Mouse (Mus musculus) neural tube, embryonic 11.5 days (tissue): ENCODE measurements around the gene Hsf5. TPM values are rescaled to one million over a fixed set of nuclear protein-coding genes. Genes with fewer than 3 reads are reported as not detected.

Experiments
- ATAC-seq: fragments of 200-750 bp; cut with Nextera tagmentation; 2 replicates; pipeline ENCODE4 v1.8.0; 2017; ENCODE audit warnings: moderate number of reproducible peaks, mild to moderate bottlenecking, moderate TSS enrichment, moderate library complexity; ENCODE audit not compliant: insufficient read depth, low FRiP score, low TSS enrichment
- DNase-seq: peaks from one replicate; pipeline ENCODE4 v3.0.0-alpha.2; 2015; ENCODE audit warnings: low spot score
- H3K27ac ChIP-seq: fragments of 300-500 bp; sonication (generic); 2 replicates; pipeline ENCODE4 v1.5.1; 2014; ENCODE audit warnings: low read depth, mild to moderate bottlenecking, low read length
- H3K27me3 ChIP-seq: fragments of 300-500 bp; sonication (generic); 2 replicates; pipeline ENCODE4 v1.6.1; 2014; ENCODE audit warnings: mild to moderate bottlenecking, low read length, mixed read lengths; ENCODE audit not compliant: control insufficient read depth, insufficient read depth
- H3K36me3 ChIP-seq: fragments of 300-500 bp; sonication (generic); 2 replicates; pipeline ENCODE4 v1.6.1; 2014; ENCODE audit warnings: mild to moderate bottlenecking, low read length, moderate library complexity, mixed read lengths; ENCODE audit not compliant: control insufficient read depth, insufficient read depth
- H3K4me1 ChIP-seq: fragments of 300-500 bp; sonication (generic); 2 replicates; pipeline ENCODE4 v1.6.1; 2014; ENCODE audit warnings: low read length, mixed read lengths; ENCODE audit not compliant: control insufficient read depth, insufficient read depth
- H3K4me2 ChIP-seq: fragments of 300-500 bp; sonication (generic); 2 replicates; pipeline ENCODE4 v1.6.1; 2014; ENCODE audit warnings: low read depth, mild to moderate bottlenecking, moderate library complexity
- H3K4me3 ChIP-seq: fragments of 300-500 bp; sonication (generic); 2 replicates; pipeline ENCODE4 v1.5.1; 2014; ENCODE audit warnings: low read depth, low read length
- H3K9ac ChIP-seq: fragments of 300-500 bp; sonication (generic); 2 replicates; pipeline ENCODE4 v1.6.1; 2014; ENCODE audit warnings: mild to moderate bottlenecking, low read length
- H3K9me3 ChIP-seq: fragments of 300-500 bp; sonication (generic); 2 replicates; pipeline ENCODE4 v1.6.1; 2016; ENCODE audit warnings: low read length; ENCODE audit not compliant: control insufficient read depth
- WGBS: fragments of 180-500 bp; shearing (Covaris S2); extraction: QIAGEN DNeasy Blood & Tissue Kit; methylation state at CpG from one replicate; pipeline ENCODE4 v1.1.7; 2014; 5-methylcytosine and 5-hydroxymethylcytosine counted together
- polyA plus RNA-seq: library from polyadenylated mRNA; unstranded; fragments of >200 nt; fragmentation: Nextera tagmentation; extraction: Ambion mirVana; gene quantifications from 2 replicates; pipeline ENCODE4 v1.2.1, GENCODE M21; 2014

Hsf5 gene
- polyA plus RNA-seq, 1 experiment from 2014 or later = 0.24 TPM

- Histone ChIP-seq H3K36me3 (peaks cover 38% of the 10 kb centered on the region), H3K9me3 (no peaks in the 10 kb centered on the region), H3K9ac (no peak overlapping the region), H3K4me3 (no peak overlapping the region), H3K27me3 (no peaks in the 10 kb centered on the region), H3K27ac (no peak overlapping the region), H3K4me1 (no peaks in the 10 kb centered on the region), H3K4me2 (no peak overlapping the region)
- ATAC-seq = no peak
- WGBS = 95% methylated on average over 5 of the region's 5 CpGs
- no peak for DNase-seq
Measured at GRCm38 (mm10) chr11:87615551-87615950, 1.4 kb upstream of the Hsf5 start.

GRCm38 (mm10) chr11:87615952-87616351 lies 1.0 kb upstream of the Hsf5 start:
- Histone ChIP-seq H3K9me3 (no peaks in the 10 kb centered on the region), H3K4me1 (no peaks in the 10 kb centered on the region), H3K4me3 (no peak overlapping the region), H3K9ac (no peak overlapping the region), H3K27me3 (no peaks in the 10 kb centered on the region), H3K4me2 (no peak overlapping the region), H3K36me3 (peaks cover 38% of the 10 kb centered on the region), H3K27ac (no peak overlapping the region)
- ATAC-seq = no peak
- DNase-seq = no peak
- 97% methylated on average over 2 of the region's 2 CpGs for WGBS

GRCm38 (mm10) chr11:87617606-87618005 lies 642 bp downstream of the Hsf5 start:
- no peak overlapping the region for H3K4me3 ChIP-seq
- H3K9ac ChIP-seq = no peak overlapping the region
- no peaks in the 10 kb centered on the region for H3K9me3 ChIP-seq
- no peak overlapping the region for H3K27ac ChIP-seq
- H3K4me1 ChIP-seq = no peaks in the 10 kb centered on the region
- 95% methylated on average over 27 of the region's 32 CpGs for WGBS
- DNase-seq = no peak
- H3K36me3 ChIP-seq = peaks cover 26% of the 10 kb centered on the region
- H3K4me2 ChIP-seq = no peak overlapping the region
- no peak for ATAC-seq
- no peaks in the 10 kb centered on the region for H3K27me3 ChIP-seq

GRCm38 (mm10) chr11:87623160-87623559 lies 6.2 kb downstream of the Hsf5 start:
- peaks cover 2% of the 10 kb centered on the region; the same call in 1 of the 2 replicates for H3K36me3 ChIP-seq
- H3K4me3 ChIP-seq = no peak overlapping the region
- H3K4me2 ChIP-seq = no peak overlapping the region
- no peak overlapping the region for H3K27ac ChIP-seq
- H3K27me3 ChIP-seq = no peaks in the 10 kb centered on the region
- WGBS = 75% methylated on average over 4 of the region's 4 CpGs
- H3K4me1 ChIP-seq = no peaks in the 10 kb centered on the region
- ATAC-seq = no peak
- DNase-seq = no peak
- no peak overlapping the region for H3K9ac ChIP-seq
- no peaks in the 10 kb centered on the region for H3K9me3 ChIP-seq

- no peaks in the 10 kb centered on the region for H3K27me3 ChIP-seq
- H3K4me3 ChIP-seq = no peak overlapping the region
- H3K4me2 ChIP-seq = no peak overlapping the region
- DNase-seq = peak; percentile 55
- H3K27ac ChIP-seq = no peak overlapping the region
- H3K36me3 ChIP-seq = no peaks in the 10 kb centered on the region
- H3K9me3 ChIP-seq = no peaks in the 10 kb centered on the region
- H3K9ac ChIP-seq = no peak overlapping the region
- no peak for ATAC-seq
- WGBS = 34% methylated on average over 10 of the region's 10 CpGs
- H3K4me1 ChIP-seq = no peaks in the 10 kb centered on the region
Measured at GRCm38 (mm10) chr11:87629859-87630258, 12.9 kb downstream of the Hsf5 start.

GRCm38 (mm10) chr11:87638793-87639192 lies 21.8 kb downstream of the Hsf5 start:
- 0 out of 2 replicates have a peak, but pooled peaks cover 2% of the 10 kb centered on the region for H3K4me1 ChIP-seq
- no peaks in the 10 kb centered on the region for H3K9me3 ChIP-seq
- no peak for DNase-seq
- peak overlapping the region; percentile 24 for H3K4me3 ChIP-seq
- no peak overlapping the region for H3K27ac ChIP-seq
- peak overlapping the region; percentile 40 for H3K4me2 ChIP-seq
- WGBS = 18% methylated on average over 2 of the region's 2 CpGs
- H3K27me3 ChIP-seq = no peaks in the 10 kb centered on the region
- peak overlapping the region; percentile 55 for H3K9ac ChIP-seq
- H3K36me3 ChIP-seq = no peaks in the 10 kb centered on the region
- ATAC-seq = no peak

- Histone ChIP-seq H3K4me3 (peak overlapping the region; percentile 24), H3K9me3 (no peaks in the 10 kb centered on the region), H3K27me3 (no peaks in the 10 kb centered on the region), H3K4me2 (peak overlapping the region; percentile 40), H3K36me3 (no peaks in the 10 kb centered on the region), H3K27ac (no peak overlapping the region), H3K9ac (peak overlapping the region; percentile 55), H3K4me1 (0 out of 2 replicates have a peak, but pooled peaks cover 2% of the 10 kb centered on the region)
- under 1% methylated on average over 29 of the region's 29 CpGs for whole genome bisulfite sequencing
- peak; percentile 66 for DNase-seq
- ATAC-seq = no peak
Measured at GRCm38 (mm10) chr11:87639206-87639605, 22.2 kb downstream of the Hsf5 start.

- H3K9ac ChIP-seq = no peak overlapping the region
- no peak overlapping the region for H3K4me3 ChIP-seq
- H3K27me3 ChIP-seq = no peaks in the 10 kb centered on the region
- no peak overlapping the region for H3K27ac ChIP-seq
- 0 out of 2 replicates have a peak, but pooled peaks cover 2% of the 10 kb centered on the region for H3K4me1 ChIP-seq
- ATAC-seq = no peak
- H3K9me3 ChIP-seq = no peaks in the 10 kb centered on the region
- H3K4me2 ChIP-seq = no peak overlapping the region
- no peak for DNase-seq
- H3K36me3 ChIP-seq = no peaks in the 10 kb centered on the region
Measured at GRCm38 (mm10) chr11:87642865-87643264, 25.9 kb downstream of the Hsf5 start.

- no peaks in the 10 kb centered on the region for H3K36me3 ChIP-seq
- ATAC-seq (no peak), DNase-seq (no peak)
Measured at GRCm38 (mm10) chr11:87654693-87655092, 37.7 kb downstream of the Hsf5 start.

More at GRCm38 (mm10) chr11:87654693-87655092, 37.7 kb downstream of the Hsf5 start:
- Histone ChIP-seq H3K9me3 (no peaks in the 10 kb centered on the region), H3K4me3 (no peak overlapping the region), H3K4me2 (no peak overlapping the region), H3K27ac (no peak overlapping the region), H3K9ac (no peak overlapping the region), H3K4me1 (no peaks in the 10 kb centered on the region), H3K27me3 (no peaks in the 10 kb centered on the region)
- 86% methylated on average over 5 of the region's 5 CpGs for WGBS
